Mouse (Mus musculus) ES-E14 (cell line): ENCODE data around the gene Serpine1.

Experiments
- CHD2 ChIP-seq: IDR thresholded peaks from 2 replicates; pipeline ENCODE4 v1.6.1; 2014; ENCODE audit warnings: mild to moderate bottlenecking, low read depth, low read length, inconsistent platforms
- HCFC1 ChIP-seq: IDR thresholded peaks from 2 replicates; pipeline ENCODE4 v1.6.1; 2012; ENCODE audit warnings: low read length, inconsistent platforms, borderline replicate concordance; ENCODE audit not compliant: insufficient read depth

- TF ChIP-seq CHD2 (no peak), HCFC1 (no peak)
Measured at GRCm38 (mm10) chr5:137024318-137024717, 47.8 kb downstream of the Serpine1 start.
